Mouse (Mus musculus) myocyte (in vitro differentiated cells): ENCODE data around the gene Cacna1e.

Experiments
- E2F4 ChIP-seq: IDR thresholded peaks from one replicate; pipeline ENCODE4 v1.6.1; 2011; ENCODE audit warnings: mild to moderate bottlenecking, control low read depth, moderate library complexity; ENCODE audit not compliant: insufficient read depth
- MAX ChIP-seq: IDR thresholded peaks from one replicate; pipeline ENCODE4 v1.6.1; 2011; ENCODE audit warnings: low read depth, mild to moderate bottlenecking, control low read depth
- MYOD1 ChIP-seq, 3 experiments: IDR thresholded peaks; one replicate each; pipeline ENCODE4 v1.6.1; 2011; ENCODE audit warnings: control low read depth in 2 of 3, low read depth in 2 of 3, mild to moderate bottlenecking in 2 of 3, moderate library complexity in 1 of 3; ENCODE audit not compliant: insufficient read length in 2 of 3, control insufficient read depth in 1 of 3
- POLR2A ChIP-seq: IDR thresholded peaks from one replicate; pipeline ENCODE4 v1.6.1; 2011; ENCODE audit warnings: low read depth, mild to moderate bottlenecking, control low read depth, moderate library complexity; ENCODE audit not compliant: insufficient read length
- POLR2AphosphoS2 ChIP-seq: IDR thresholded peaks from one replicate; pipeline ENCODE4 v1.6.1; 2011; ENCODE audit warnings: low read depth, control low read depth; ENCODE audit not compliant: insufficient read length
- SRF ChIP-seq: IDR thresholded peaks from one replicate; pipeline ENCODE4 v1.6.1; 2011; ENCODE audit warnings: low read depth; ENCODE audit not compliant: control insufficient read depth, insufficient read length
- TCF12 ChIP-seq: IDR thresholded peaks from one replicate; pipeline ENCODE4 v1.6.1; 2011; ENCODE audit warnings: mild to moderate bottlenecking, control low read depth; ENCODE audit not compliant: poor library complexity, insufficient read depth, severe bottlenecking
- TCF3 ChIP-seq: IDR thresholded peaks from one replicate; pipeline ENCODE4 v1.6.1; 2011; ENCODE audit warnings: low read depth, control low read depth; ENCODE audit not compliant: insufficient read length
- USF1 ChIP-seq: IDR thresholded peaks from one replicate; pipeline ENCODE4 v1.6.1; 2011; ENCODE audit warnings: low read depth, mild to moderate bottlenecking, control low read depth, moderate library complexity

- TF ChIP-seq POLR2A (no peak), USF1 (no peak), E2F4 (no peak), MAX (no peak), POLR2AphosphoS2 (no peak), TCF12 (no peak), MYOD1 (IDR thresholded peaks at IDR 0.05; ENCODE audit: control insufficient read depth in 1 of 3, insufficient read length in 2 of 3, low read depth in 2 of 3) (no peak), SRF (no peak), TCF3 (no peak)
Observed at GRCm38 (mm10) chr1:154839272-154839671, 45.0 kb downstream of the Cacna1e start.
